Mouse (Mus musculus): ENCODE results near the gene Kras. TPM values are rescaled to one million over a fixed set of nuclear protein-coding genes. Genes with fewer than 3 reads are reported as not detected.
A peak's percentile ranks its signal among the peaks of the same experiment; 100 is the strongest.

Gene Kras
- polyA plus RNA-seq (2014; fragmentation: Nextera tagmentation; extraction: Ambion mirVana) = 109 and 115 TPM in 2 replicates

DNA sequence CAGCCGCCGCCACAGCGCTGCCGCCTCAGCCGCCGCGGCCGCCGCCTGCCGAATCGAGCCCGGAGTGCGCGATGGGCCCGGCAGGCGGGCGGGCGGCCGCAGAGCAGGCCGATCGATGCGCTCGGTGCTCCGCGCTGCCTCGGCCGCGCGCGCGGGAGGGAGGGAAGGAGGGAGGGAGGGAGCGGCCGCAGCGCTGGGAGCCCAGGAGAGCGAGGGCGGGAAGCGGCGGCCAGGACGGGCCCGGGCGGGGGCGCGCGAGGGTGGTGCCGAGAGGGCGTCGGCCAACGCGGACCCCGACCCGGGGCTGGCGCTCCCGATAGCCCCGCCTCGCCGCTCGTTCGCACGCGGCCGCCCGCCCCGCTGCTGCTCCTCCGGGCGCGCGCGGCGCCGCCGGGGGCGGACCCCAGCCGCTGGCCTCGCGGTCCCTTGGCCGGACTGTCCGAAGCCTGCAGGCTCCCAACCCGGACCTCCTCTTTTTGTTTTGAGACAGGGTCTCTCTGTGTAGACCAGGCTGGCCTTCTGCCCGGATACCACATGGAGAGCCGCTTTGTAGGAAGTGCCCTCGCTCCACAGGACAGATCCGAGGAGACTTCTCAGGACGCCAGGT, at the start of gene Kras:
TSS of gene Kras (minus strand) at position 55 of the 607 bp plus-strand sequence.
- peaks cover 17% of the 10 kb centered on the region for H3K4me1 ChIP-seq (replicated peaks; ENCODE audit: control insufficient read depth, insufficient read depth, low read length)
- ATAC-seq (ENCODE audit: low FRiP score) (peak; percentile 90), DNase-seq (ENCODE audit: low spot score) (peak; percentile 95)
- peak within 1 kb of the TSS; percentile 89 for H3K4me2 ChIP-seq (replicated peaks)
- under 1% methylated on average over 34 of the region's 83 CpGs for WGBS
- no peaks in the 10 kb centered on the region for H3K27me3 ChIP-seq (ENCODE audit: control insufficient read depth, insufficient read depth, low read length)
- H3K27ac ChIP-seq = peak within 1 kb of the TSS; percentile 88
- peak within 1 kb of the TSS; percentile 84 for H3K4me3 ChIP-seq (replicated peaks; ENCODE audit: low read length)
- H3K36me3 ChIP-seq (replicated peaks; ENCODE audit: control insufficient read depth, insufficient read depth) = peaks cover 10% of the 10 kb centered on the region; the same call in 1 of the 2 replicates
- no peaks in the 10 kb centered on the region for H3K9me3 ChIP-seq (ENCODE audit: control insufficient read depth, low read length)
- peak within 1 kb of the TSS; percentile 88 for H3K9ac ChIP-seq

DNA sequence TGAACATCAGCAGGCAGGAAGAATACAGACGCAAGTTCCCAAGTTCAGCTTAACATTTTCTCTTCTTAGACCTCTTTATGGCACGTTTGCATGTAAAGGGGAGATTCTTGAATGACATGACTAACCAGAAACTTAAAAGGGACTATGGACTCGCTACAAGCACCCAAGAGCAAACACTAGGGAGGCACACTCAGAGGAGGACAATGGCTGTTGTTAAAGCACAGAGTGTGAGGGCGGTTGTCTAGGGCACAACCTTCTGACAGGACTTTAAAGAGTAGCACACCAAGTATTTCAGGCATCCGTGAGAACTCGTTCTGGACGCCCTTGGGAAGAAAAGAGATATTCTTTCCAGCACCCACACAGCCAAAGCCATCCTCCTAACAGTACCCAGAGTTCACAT, 47.6 kb upstream of the Kras start:
- H3K9ac ChIP-seq = no peak overlapping the region
- H3K9me3 ChIP-seq (ENCODE audit: control insufficient read depth, low read length) = no peaks in the 10 kb centered on the region
- H3K27me3 ChIP-seq (ENCODE audit: control insufficient read depth, insufficient read depth, low read length) = no peaks in the 10 kb centered on the region
- H3K4me3 ChIP-seq (replicated peaks; ENCODE audit: low read length) = no peak overlapping the region
- H3K4me2 ChIP-seq (replicated peaks) = no peak overlapping the region
- no peaks in the 10 kb centered on the region for H3K36me3 ChIP-seq (replicated peaks; ENCODE audit: control insufficient read depth, insufficient read depth)
- H3K4me1 ChIP-seq (replicated peaks; ENCODE audit: control insufficient read depth, insufficient read depth, low read length) = no peaks in the 10 kb centered on the region
- ATAC-seq (ENCODE audit: low FRiP score) (no peak), DNase-seq (ENCODE audit: low spot score) (no peak)
- WGBS = 61% methylated on average over 7 of the region's 7 CpGs
- H3K27ac ChIP-seq = no peak overlapping the region

DNA sequence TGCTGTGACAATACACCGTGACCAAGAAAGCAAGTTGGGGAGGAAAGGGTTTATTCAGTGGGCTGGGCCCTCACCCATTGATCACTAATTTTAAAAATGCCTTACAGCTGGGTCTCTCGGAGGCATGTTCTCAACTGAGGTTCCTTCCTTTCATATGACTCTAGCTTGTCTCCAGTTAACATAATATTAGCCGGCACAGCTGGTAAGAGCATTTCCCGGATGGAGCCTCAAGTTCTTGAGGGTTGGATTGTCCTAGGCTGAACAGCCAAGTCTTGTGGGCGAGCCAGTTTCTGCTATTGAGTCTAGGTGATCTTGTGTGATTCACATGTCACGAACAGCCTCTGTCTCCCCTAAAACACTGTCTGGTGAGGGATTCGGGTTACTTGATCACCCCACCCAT, 46.9 kb upstream of the Kras start:
- Histone ChIP-seq H3K4me1 (replicated peaks; ENCODE audit: control insufficient read depth, insufficient read depth, low read length) (no peaks in the 10 kb centered on the region), H3K27ac (no peak overlapping the region), H3K4me3 (replicated peaks; ENCODE audit: low read length) (no peak overlapping the region), H3K9ac (no peak overlapping the region), H3K27me3 (ENCODE audit: control insufficient read depth, insufficient read depth, low read length) (no peaks in the 10 kb centered on the region), H3K9me3 (ENCODE audit: control insufficient read depth, low read length) (no peaks in the 10 kb centered on the region), H3K36me3 (replicated peaks; ENCODE audit: control insufficient read depth, insufficient read depth) (no peaks in the 10 kb centered on the region), H3K4me2 (replicated peaks) (no peak overlapping the region)
- DNase-seq (ENCODE audit: low spot score) (no peak), ATAC-seq (ENCODE audit: low FRiP score) (no peak)
- 87% methylated on average over 7 of the region's 7 CpGs for WGBS

DNA sequence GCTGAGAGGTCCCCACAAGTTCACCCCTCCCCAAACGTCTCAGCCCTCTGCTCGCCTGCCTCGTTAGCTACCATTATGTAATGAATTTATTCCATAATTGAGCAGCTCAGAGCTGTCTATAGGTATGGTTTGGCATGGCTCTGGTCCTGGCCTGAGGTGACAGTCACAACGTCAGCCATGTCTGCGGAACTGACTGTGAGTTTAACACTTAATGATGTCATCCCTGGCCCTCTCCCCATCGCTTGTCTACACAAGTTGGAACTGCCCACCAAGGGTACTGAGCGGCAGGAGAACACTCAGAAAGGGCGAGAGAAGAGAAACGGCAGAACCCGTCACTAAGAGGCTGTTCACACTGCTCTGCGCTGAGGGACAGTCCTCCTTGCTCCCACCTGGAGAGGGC, 45.1 kb upstream of the Kras start:
- no peaks in the 10 kb centered on the region for H3K36me3 ChIP-seq (replicated peaks; ENCODE audit: control insufficient read depth, insufficient read depth)
- no peaks in the 10 kb centered on the region for H3K27me3 ChIP-seq (ENCODE audit: control insufficient read depth, insufficient read depth, low read length)
- no peak overlapping the region for H3K27ac ChIP-seq
- H3K4me1 ChIP-seq (replicated peaks; ENCODE audit: control insufficient read depth, insufficient read depth, low read length) = no peaks in the 10 kb centered on the region
- H3K4me3 ChIP-seq (replicated peaks; ENCODE audit: low read length) = no peak overlapping the region
- WGBS = 77% methylated on average over 11 of the region's 11 CpGs
- no peak overlapping the region for H3K4me2 ChIP-seq (replicated peaks)
- no peaks in the 10 kb centered on the region for H3K9me3 ChIP-seq (ENCODE audit: control insufficient read depth, low read length)
- no peak for DNase-seq (ENCODE audit: low spot score)
- ATAC-seq (ENCODE audit: low FRiP score) = no peak
- H3K9ac ChIP-seq = no peak overlapping the region

DNA sequence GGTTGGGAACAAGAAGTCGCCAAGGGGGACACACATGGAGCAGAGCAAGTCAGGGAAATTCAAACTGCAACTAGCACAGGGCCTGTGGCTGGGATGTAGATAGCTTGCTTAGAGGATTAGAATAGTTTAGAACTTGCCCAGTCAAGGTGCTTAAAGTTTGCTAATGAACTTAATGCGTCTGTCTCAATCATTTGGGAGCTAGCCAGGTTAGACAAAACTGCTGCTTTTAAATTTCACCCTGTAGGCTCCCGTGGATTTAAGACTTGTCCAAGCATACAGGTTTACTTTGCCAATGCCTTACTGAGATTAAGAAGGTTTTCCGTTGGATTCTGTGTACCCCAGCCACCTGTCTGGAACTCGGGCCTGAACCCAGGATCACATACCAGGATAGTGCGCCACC, 43.1 kb upstream of the Kras start:
- no peak overlapping the region for H3K4me2 ChIP-seq (replicated peaks)
- H3K9ac ChIP-seq = no peak overlapping the region
- WGBS = 87% methylated on average over 6 of the region's 6 CpGs
- ATAC-seq (ENCODE audit: low FRiP score) (no peak), DNase-seq (ENCODE audit: low spot score) (no peak)
- no peak overlapping the region for H3K27ac ChIP-seq
- H3K9me3 ChIP-seq (ENCODE audit: control insufficient read depth, low read length) = no peaks in the 10 kb centered on the region
- H3K27me3 ChIP-seq (ENCODE audit: control insufficient read depth, insufficient read depth, low read length) = no peaks in the 10 kb centered on the region
- no peak overlapping the region for H3K4me3 ChIP-seq (replicated peaks; ENCODE audit: low read length)
- no peaks in the 10 kb centered on the region for H3K36me3 ChIP-seq (replicated peaks; ENCODE audit: control insufficient read depth, insufficient read depth)
- H3K4me1 ChIP-seq (replicated peaks; ENCODE audit: control insufficient read depth, insufficient read depth, low read length) = no peaks in the 10 kb centered on the region

DNA sequence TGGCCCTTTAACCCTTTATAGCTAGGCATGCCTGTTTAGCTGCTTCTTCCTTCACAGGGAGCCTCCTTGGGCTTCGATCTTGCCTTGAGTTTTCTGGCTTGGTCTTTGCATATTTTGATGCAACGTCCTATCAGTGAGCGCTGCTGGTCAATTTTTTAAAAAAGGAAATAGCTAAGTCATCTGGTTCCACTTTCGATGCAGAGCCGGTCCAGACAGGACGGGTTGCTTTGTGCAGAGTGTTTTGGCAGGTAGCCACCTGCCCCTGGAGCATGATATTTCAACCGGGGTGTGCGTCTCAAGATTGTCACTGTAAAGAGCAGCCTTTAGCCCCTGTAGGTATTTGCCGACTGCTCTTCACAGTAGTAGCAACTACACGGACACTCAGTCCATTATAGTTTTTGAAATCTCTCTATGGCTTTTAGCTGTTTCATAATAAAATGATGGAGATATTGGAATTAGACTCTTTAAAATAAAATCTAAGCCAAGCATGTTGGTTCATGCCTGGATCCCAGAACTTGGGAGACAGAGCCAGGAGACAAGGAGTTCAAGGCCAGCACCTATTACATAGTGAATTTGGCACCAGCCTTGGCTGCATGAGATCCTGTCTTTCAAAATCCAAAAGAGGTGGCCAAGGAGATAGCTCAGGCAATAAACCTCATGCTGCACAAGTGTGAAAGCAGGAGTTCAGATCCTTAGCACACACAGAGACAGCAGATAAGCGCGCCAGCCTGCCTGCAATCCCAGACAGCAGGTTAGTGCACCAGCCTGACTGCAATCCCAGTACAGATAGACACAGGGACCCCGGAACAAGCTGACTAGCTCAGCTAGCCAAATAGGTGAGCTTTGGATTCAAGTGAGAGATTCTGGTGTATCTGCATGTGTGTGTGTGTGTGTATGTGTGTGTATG, 41.6 kb upstream of the Kras start:
- WGBS = 79% methylated on average over 13 of the region's 13 CpGs
- no peaks in the 10 kb centered on the region for H3K27me3 ChIP-seq (ENCODE audit: control insufficient read depth, insufficient read depth, low read length)
- no peaks in the 10 kb centered on the region for H3K4me1 ChIP-seq (replicated peaks; ENCODE audit: control insufficient read depth, insufficient read depth, low read length)
- no peak overlapping the region for H3K27ac ChIP-seq
- H3K36me3 ChIP-seq (replicated peaks; ENCODE audit: control insufficient read depth, insufficient read depth) = no peaks in the 10 kb centered on the region
- no peak overlapping the region for H3K9ac ChIP-seq
- H3K4me3 ChIP-seq (replicated peaks; ENCODE audit: low read length) = no peak overlapping the region
- ATAC-seq (ENCODE audit: low FRiP score) (no peak), DNase-seq (ENCODE audit: low spot score) (no peak)
- no peaks in the 10 kb centered on the region for H3K9me3 ChIP-seq (ENCODE audit: control insufficient read depth, low read length)
- H3K4me2 ChIP-seq (replicated peaks) = no peak overlapping the region

DNA sequence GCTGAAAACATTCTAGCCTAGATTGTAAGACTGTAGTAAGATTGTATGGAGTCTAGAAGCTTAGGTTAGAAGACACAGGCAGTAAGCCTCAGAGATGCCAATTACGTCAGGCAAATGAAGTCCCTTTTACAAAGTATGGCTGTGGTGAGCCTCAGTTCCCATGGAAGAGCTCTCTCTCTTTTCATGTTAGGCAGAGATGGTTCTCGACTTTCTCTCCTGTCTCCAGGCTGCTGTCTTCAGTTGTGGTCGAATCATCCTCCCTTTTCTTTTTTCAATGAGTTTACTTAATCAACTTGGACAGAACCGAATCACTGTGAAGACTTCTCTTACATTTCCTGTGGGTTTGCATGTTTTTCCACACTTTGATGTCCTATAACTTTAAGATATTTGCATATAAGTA, 35.6 kb upstream of the Kras start:
- no peaks in the 10 kb centered on the region for H3K9me3 ChIP-seq (ENCODE audit: control insufficient read depth, low read length)
- 85% methylated on average over 4 of the region's 4 CpGs for WGBS
- DNase-seq (ENCODE audit: low spot score) = no peak
- no peaks in the 10 kb centered on the region for H3K4me1 ChIP-seq (replicated peaks; ENCODE audit: control insufficient read depth, insufficient read depth, low read length)
- no peak overlapping the region for H3K27ac ChIP-seq
- no peaks in the 10 kb centered on the region for H3K27me3 ChIP-seq (ENCODE audit: control insufficient read depth, insufficient read depth, low read length)
- ATAC-seq (ENCODE audit: low FRiP score) = no peak
- no peak overlapping the region for H3K9ac ChIP-seq
- H3K36me3 ChIP-seq (replicated peaks; ENCODE audit: control insufficient read depth, insufficient read depth) = no peaks in the 10 kb centered on the region
- no peak overlapping the region for H3K4me2 ChIP-seq (replicated peaks)
- H3K4me3 ChIP-seq (replicated peaks; ENCODE audit: low read length) = no peak overlapping the region

DNA sequence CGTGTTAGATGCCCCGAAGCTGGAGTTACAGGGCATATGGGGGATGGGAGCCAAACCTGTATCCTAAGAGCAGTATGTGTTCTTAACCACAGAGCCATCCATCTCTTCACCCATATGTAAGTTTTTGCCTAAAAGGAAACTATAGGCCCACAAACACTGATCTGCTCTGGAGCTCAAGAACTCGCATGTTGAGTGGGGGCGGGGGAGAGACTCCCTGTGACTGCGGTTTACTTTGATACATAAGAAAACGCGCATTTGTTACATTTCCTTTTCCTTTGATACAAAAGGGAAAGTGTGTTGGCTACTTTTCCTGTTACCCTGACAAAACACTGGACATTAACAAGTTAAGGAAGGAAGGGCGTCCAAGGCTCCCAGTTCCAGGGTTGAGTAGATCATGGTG, 34.2 kb upstream of the Kras start:
- Histone ChIP-seq H3K9me3 (ENCODE audit: control insufficient read depth, low read length) (no peaks in the 10 kb centered on the region), H3K27me3 (ENCODE audit: control insufficient read depth, insufficient read depth, low read length) (no peaks in the 10 kb centered on the region), H3K36me3 (replicated peaks; ENCODE audit: control insufficient read depth, insufficient read depth) (no peaks in the 10 kb centered on the region), H3K9ac (no peak overlapping the region), H3K4me3 (replicated peaks; ENCODE audit: low read length) (no peak overlapping the region), H3K4me2 (replicated peaks) (no peak overlapping the region), H3K27ac (no peak overlapping the region), H3K4me1 (replicated peaks; ENCODE audit: control insufficient read depth, insufficient read depth, low read length) (no peaks in the 10 kb centered on the region)
- no peak for ATAC-seq (ENCODE audit: low FRiP score)
- no peak for DNase-seq (ENCODE audit: low spot score)
- 94% methylated on average over 8 of the region's 8 CpGs for WGBS

DNA sequence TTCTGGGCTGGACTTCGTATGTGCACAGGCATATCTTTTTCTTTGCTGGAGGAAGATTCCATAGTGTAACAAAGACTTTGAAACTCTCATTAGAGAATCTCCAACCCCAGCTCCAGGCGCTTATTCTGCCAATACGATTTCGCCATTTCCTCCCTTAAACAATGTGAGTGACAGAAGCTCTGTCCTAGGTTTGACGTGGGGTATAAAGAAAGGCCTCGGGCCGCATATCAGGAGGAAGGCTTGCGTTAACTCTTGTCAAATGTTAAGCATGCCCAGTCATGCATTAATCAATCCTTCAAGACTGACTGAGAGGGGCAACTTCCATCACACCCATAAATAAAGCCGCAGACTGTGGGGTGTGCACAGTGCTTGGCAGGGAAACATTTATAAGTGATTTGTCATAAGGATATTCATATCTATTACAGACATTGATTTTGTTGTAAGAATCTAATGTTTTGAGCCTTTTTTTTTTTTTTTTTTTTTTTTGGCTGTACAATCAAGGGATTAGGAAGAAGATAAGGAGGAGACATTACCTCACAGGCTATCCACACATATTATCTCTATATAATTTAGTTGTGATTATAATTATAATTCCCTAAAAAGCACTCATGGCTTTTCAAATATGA, 27.2 kb upstream of the Kras start:
- H3K36me3 ChIP-seq (replicated peaks; ENCODE audit: control insufficient read depth, insufficient read depth) = no peaks in the 10 kb centered on the region
- 48% methylated on average over 9 of the region's 9 CpGs for WGBS

More for the DNA sequence above, 27.2 kb upstream of the Kras start:
- Histone ChIP-seq H3K9ac (no peak overlapping the region), H3K27ac (no peak overlapping the region), H3K4me1 (replicated peaks; ENCODE audit: control insufficient read depth, insufficient read depth, low read length) (no peaks in the 10 kb centered on the region; the same call in 1 of the 2 replicates), H3K9me3 (ENCODE audit: control insufficient read depth, low read length) (no peaks in the 10 kb centered on the region), H3K4me2 (replicated peaks) (no peak overlapping the region), H3K27me3 (ENCODE audit: control insufficient read depth, insufficient read depth, low read length) (0 out of 2 replicates have a peak, but pooled peaks cover 3% of the 10 kb centered on the region), H3K4me3 (replicated peaks; ENCODE audit: low read length) (no peak overlapping the region)
- ATAC-seq (ENCODE audit: low FRiP score) (no peak), DNase-seq (ENCODE audit: low spot score) (no peak)

Data from hindbrain, embryonic 14.5 days (tissue).